Mouse (Mus musculus) heart, embryonic 11.5 days (tissue): ENCODE results near the gene Papss1. TPM values are rescaled to one million over a fixed set of nuclear protein-coding genes. Genes with fewer than 3 reads are reported as not detected.

Experiments
- ATAC-seq: fragments of 200-750 bp; cut with Nextera tagmentation; replicated peaks from 2 replicates; pipeline ENCODE4 v1.8.0; 2017; ENCODE audit warnings: moderate library complexity; ENCODE audit not compliant: insufficient number of reproducible peaks, low FRiP score, low TSS enrichment
- H3K27ac ChIP-seq: fragments of 300-500 bp; sonication (generic); 2 replicates; pipeline ENCODE4 v1.5.1; 2014; ENCODE audit warnings: mild to moderate bottlenecking, low read depth, low read length
- H3K27me3 ChIP-seq: fragments of 300-500 bp; sonication (generic); 2 replicates; pipeline ENCODE4 v1.6.1; 2014; ENCODE audit warnings: mild to moderate bottlenecking, low read length, mixed read lengths; ENCODE audit not compliant: control insufficient read depth, insufficient read depth
- H3K36me3 ChIP-seq: fragments of 300-500 bp; sonication (generic); 2 replicates; pipeline ENCODE4 v1.6.1; 2014; ENCODE audit warnings: mild to moderate bottlenecking, low read length, moderate library complexity, mixed read lengths; ENCODE audit not compliant: control insufficient read depth, insufficient read depth
- H3K4me1 ChIP-seq: fragments of 300-500 bp; sonication (generic); 2 replicates; pipeline ENCODE4 v1.6.1; 2014; ENCODE audit warnings: low read length; ENCODE audit not compliant: control insufficient read depth, insufficient read depth
- H3K4me2 ChIP-seq: fragments of 300-500 bp; sonication (generic); 2 replicates; pipeline ENCODE4 v1.6.1; 2014; ENCODE audit warnings: mild to moderate bottlenecking, moderate library complexity
- H3K4me3 ChIP-seq: fragments of 300-500 bp; sonication (generic); 2 replicates; pipeline ENCODE4 v1.5.1; 2014; ENCODE audit warnings: low read depth, low read length
- H3K9ac ChIP-seq: fragments of 300-500 bp; sonication (generic); 2 replicates; pipeline ENCODE4 v1.6.1; 2014; ENCODE audit warnings: mild to moderate bottlenecking, low read depth, low read length, moderate library complexity
- H3K9me3 ChIP-seq: fragments of 300-500 bp; sonication (generic); replicated peaks from 2 replicates; pipeline ENCODE4 v1.6.1; 2016; ENCODE audit warnings: low read length; ENCODE audit not compliant: control insufficient read depth
- WGBS: fragments of 180-500 bp; shearing (Covaris S2); extraction: QIAGEN DNeasy Blood & Tissue Kit; methylation state at CpG from one replicate; pipeline ENCODE4 v1.1.7; 2014; ENCODE audit not compliant: insufficient replicate concordance; 5-methylcytosine and 5-hydroxymethylcytosine counted together
- polyA plus RNA-seq: library from polyadenylated mRNA; unstranded; fragments of >200 nt; fragmentation: Nextera tagmentation; extraction: Ambion mirVana; gene quantifications from 2 replicates; pipeline ENCODE4 v1.2.1, GENCODE M21; 2014

The Papss1 gene
- polyA plus RNA-seq, 1 experiment from 2014 or later: 43.8 TPM

- Histone ChIP-seq H3K9ac (no peak overlapping the region), H3K4me1 (no peaks in the 10 kb centered on the region), H3K4me3 (no peak overlapping the region), H3K36me3 (no peaks in the 10 kb centered on the region; the same call in 1 of the 2 replicates), H3K27me3 (no peaks in the 10 kb centered on the region), H3K4me2 (no peak overlapping the region), H3K9me3 (no peaks in the 10 kb centered on the region), H3K27ac (no peak overlapping the region)
- no peak for ATAC-seq
- 92% methylated on average over 11 of the region's 11 CpGs for WGBS
Observed at GRCm38 (mm10) chr3:131594361-131594760, 29.8 kb downstream of the Papss1 start.

GRCm38 (mm10) chr3:131595546-131596245, 31.1 kb downstream of the Papss1 start:
- 83% methylated on average over 14 of the region's 14 CpGs for WGBS
- H3K4me1 ChIP-seq: no peaks in the 10 kb centered on the region
- H3K36me3 ChIP-seq: no peaks in the 10 kb centered on the region; the same call in 1 of the 2 replicates
- no peak overlapping the region for H3K27ac ChIP-seq
- no peaks in the 10 kb centered on the region for H3K27me3 ChIP-seq
- no peak overlapping the region for H3K9ac ChIP-seq
- H3K9me3 ChIP-seq: no peaks in the 10 kb centered on the region
- no peak for ATAC-seq
- no peak overlapping the region for H3K4me2 ChIP-seq
- no peak overlapping the region for H3K4me3 ChIP-seq

GRCm38 (mm10) chr3:131600726-131601125, 36.2 kb downstream of the Papss1 start:
- H3K36me3 ChIP-seq: no peaks in the 10 kb centered on the region

GRCm38 (mm10) chr3:131601366-131601765, 36.8 kb downstream of the Papss1 start:
- Histone ChIP-seq H3K4me1 (no peaks in the 10 kb centered on the region), H3K27ac (no peak overlapping the region), H3K36me3 (no peaks in the 10 kb centered on the region), H3K4me2 (no peak overlapping the region), H3K9ac (no peak overlapping the region), H3K27me3 (no peaks in the 10 kb centered on the region), H3K9me3 (no peaks in the 10 kb centered on the region), H3K4me3 (no peak overlapping the region)
- 91% methylated on average over 1 of the region's 1 CpGs for WGBS
- ATAC-seq: no peak

More at GRCm38 (mm10) chr3:131600726-131601125, 36.2 kb downstream of the Papss1 start:
- 86% methylated on average over 11 of the region's 11 CpGs for WGBS
- Histone ChIP-seq H3K27me3 (no peaks in the 10 kb centered on the region), H3K9me3 (no peaks in the 10 kb centered on the region), H3K4me2 (no peak overlapping the region), H3K4me3 (no peak overlapping the region), H3K9ac (no peak overlapping the region), H3K27ac (no peak overlapping the region), H3K4me1 (no peaks in the 10 kb centered on the region)
- ATAC-seq: no peak

- H3K27ac ChIP-seq: no peak overlapping the region
- no peak for ATAC-seq
- H3K36me3 ChIP-seq: 0 out of 2 replicates have a peak, but pooled peaks cover 2% of the 10 kb centered on the region
- H3K4me1 ChIP-seq: no peaks in the 10 kb centered on the region
- H3K9ac ChIP-seq: no peak overlapping the region
- no peak overlapping the region for H3K4me2 ChIP-seq
- no peaks in the 10 kb centered on the region for H3K9me3 ChIP-seq
- WGBS: 78% methylated on average over 4 of the region's 4 CpGs
- no peak overlapping the region for H3K4me3 ChIP-seq
- H3K27me3 ChIP-seq: no peaks in the 10 kb centered on the region
Observed at GRCm38 (mm10) chr3:131602995-131603414, 38.4 kb downstream of the Papss1 start.

GRCm38 (mm10) chr3:131608112-131608511, 43.5 kb downstream of the Papss1 start:
- no peaks in the 10 kb centered on the region for H3K4me1 ChIP-seq
- no peaks in the 10 kb centered on the region for H3K9me3 ChIP-seq
- 88% methylated on average over 6 of the region's 6 CpGs for WGBS
- no peak overlapping the region for H3K4me3 ChIP-seq
- H3K9ac ChIP-seq: no peak overlapping the region
- H3K4me2 ChIP-seq: no peak overlapping the region
- H3K27ac ChIP-seq: no peak overlapping the region
- no peak for ATAC-seq
- no peaks in the 10 kb centered on the region for H3K27me3 ChIP-seq
- peaks cover 8% of the 10 kb centered on the region for H3K36me3 ChIP-seq

GRCm38 (mm10) chr3:131609651-131610050, 45.1 kb downstream of the Papss1 start:
- WGBS: 92% methylated on average over 4 of the region's 4 CpGs
- no peak overlapping the region for H3K27ac ChIP-seq
- H3K4me1 ChIP-seq: no peaks in the 10 kb centered on the region
- ATAC-seq: no peak
- no peak overlapping the region for H3K4me2 ChIP-seq
- no peaks in the 10 kb centered on the region for H3K9me3 ChIP-seq
- no peak overlapping the region for H3K4me3 ChIP-seq
- no peak overlapping the region for H3K9ac ChIP-seq
- no peaks in the 10 kb centered on the region for H3K27me3 ChIP-seq
- H3K36me3 ChIP-seq: peaks cover 8% of the 10 kb centered on the region

- H3K9ac ChIP-seq: no peak overlapping the region
- no peaks in the 10 kb centered on the region for H3K4me1 ChIP-seq
- no peaks in the 10 kb centered on the region for H3K9me3 ChIP-seq
- H3K4me2 ChIP-seq: no peak overlapping the region
- H3K27me3 ChIP-seq: no peaks in the 10 kb centered on the region
- peaks cover 8% of the 10 kb centered on the region for H3K36me3 ChIP-seq
- no peak overlapping the region for H3K4me3 ChIP-seq
- H3K27ac ChIP-seq: no peak overlapping the region
- no peak for ATAC-seq
- 58% methylated on average over 6 of the region's 6 CpGs for WGBS
Observed at GRCm38 (mm10) chr3:131610595-131610994, 46.0 kb downstream of the Papss1 start.

- H3K36me3 ChIP-seq: peaks cover 8% of the 10 kb centered on the region
- no peak overlapping the region for H3K9ac ChIP-seq
- WGBS: 69% methylated on average over 5 of the region's 5 CpGs
Observed at GRCm38 (mm10) chr3:131612847-131613246, 48.3 kb downstream of the Papss1 start.

More at GRCm38 (mm10) chr3:131612847-131613246, 48.3 kb downstream of the Papss1 start:
- no peak for ATAC-seq
- Histone ChIP-seq H3K4me2 (no peak overlapping the region), H3K4me3 (no peak overlapping the region), H3K27me3 (no peaks in the 10 kb centered on the region), H3K9me3 (no peaks in the 10 kb centered on the region), H3K27ac (no peak overlapping the region), H3K4me1 (no peaks in the 10 kb centered on the region)
